Mouse (Mus musculus): ENCODE data around the gene Sarm1. TPM values are rescaled to one million over a fixed set of nuclear protein-coding genes. Genes with fewer than 3 reads are reported as not detected.

The Sarm1 gene
- polyA plus RNA-seq, 1 experiment from 2014 or later, result 0.89 TPM

DNA sequence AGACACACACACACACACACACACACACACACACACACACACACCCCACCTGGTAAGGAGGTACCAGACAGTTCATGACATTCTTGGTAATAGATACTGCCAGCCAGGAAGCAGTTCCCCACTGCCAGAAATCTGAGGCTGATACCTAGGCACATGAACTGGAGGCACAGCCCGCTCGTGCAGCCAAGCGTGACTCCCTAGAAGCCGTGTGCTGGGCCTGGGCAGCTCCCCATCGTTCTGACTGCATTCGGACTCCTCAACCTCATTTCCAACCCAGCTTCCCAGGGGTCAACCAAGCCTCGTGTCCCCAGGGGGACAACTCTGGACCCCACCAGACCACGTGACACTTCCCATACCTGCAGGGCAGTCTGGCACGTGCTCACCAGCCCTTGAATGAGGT is 31.2 kb upstream of the Sarm1 start:
- no peaks in the 10 kb centered on the region for H3K9me3 ChIP-seq (ENCODE audit: control insufficient read depth, low read length)
- H3K27me3 ChIP-seq (ENCODE audit: control insufficient read depth, insufficient read depth, low read length), result no peaks in the 10 kb centered on the region
- 95% methylated on average over 9 of the region's 9 CpGs for WGBS
- H3K4me2 ChIP-seq (replicated peaks; ENCODE audit: low read depth), result no peak overlapping the region
- no peak for ATAC-seq (ENCODE audit: low FRiP score, low TSS enrichment)
- no peak for DNase-seq (ENCODE audit: low spot score)
- no peak overlapping the region for H3K27ac ChIP-seq (replicated peaks)
- TF ChIP-seq CTCF (IDR thresholded peaks at IDR 0.05; ENCODE audit: low read depth) (no peak), EP300 (optimal IDR thresholded peaks at IDR 0.05) (no peak)
- H3K4me1 ChIP-seq (replicated peaks; ENCODE audit: control insufficient read depth, insufficient read depth), result no peaks in the 10 kb centered on the region
- no peak overlapping the region for H3K4me3 ChIP-seq (ENCODE audit: low read depth, low read length)
- H3K9ac ChIP-seq (ENCODE audit: low read length), result no peak overlapping the region
- peaks cover 30% of the 10 kb centered on the region for H3K36me3 ChIP-seq (ENCODE audit: control insufficient read depth, insufficient read depth, low read length)

DNA sequence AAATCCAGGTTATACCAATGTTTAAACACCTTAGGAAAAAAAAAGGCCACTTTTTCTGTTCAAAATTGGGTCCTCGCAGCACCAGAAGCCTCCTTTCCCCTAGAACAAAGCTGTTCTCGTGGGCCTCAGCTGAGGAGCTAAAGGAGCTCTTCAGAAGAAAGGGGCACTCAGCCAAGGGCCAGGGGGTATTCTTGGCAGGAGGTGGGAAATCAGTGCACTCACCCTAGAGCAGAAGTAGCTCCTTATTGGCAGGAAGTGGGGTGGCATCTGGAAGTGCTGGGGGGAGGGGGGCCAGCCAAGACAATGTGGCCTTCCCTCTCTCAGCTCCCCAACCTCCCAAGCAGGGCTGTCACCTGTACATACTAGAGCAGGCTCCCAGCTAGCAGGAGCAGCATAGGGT is 27.3 kb upstream of the Sarm1 start:
- H3K4me2 ChIP-seq (replicated peaks; ENCODE audit: low read depth), result no peak overlapping the region
- no peaks in the 10 kb centered on the region for H3K9me3 ChIP-seq (ENCODE audit: control insufficient read depth, low read length)
- ATAC-seq (ENCODE audit: low FRiP score, low TSS enrichment) (no peak), DNase-seq (ENCODE audit: low spot score) (no peak)
- no peaks in the 10 kb centered on the region for H3K27me3 ChIP-seq (ENCODE audit: control insufficient read depth, insufficient read depth, low read length)
- no peak overlapping the region for H3K9ac ChIP-seq (ENCODE audit: low read length)
- no peak overlapping the region for H3K27ac ChIP-seq (replicated peaks)
- no peaks in the 10 kb centered on the region for H3K4me1 ChIP-seq (replicated peaks; ENCODE audit: control insufficient read depth, insufficient read depth)
- no peak overlapping the region for H3K4me3 ChIP-seq (ENCODE audit: low read depth, low read length)
- WGBS, result 72% methylated on average over 2 of the region's 2 CpGs
- no peak for TF ChIP-seq EP300 (optimal IDR thresholded peaks at IDR 0.05)
- TF ChIP-seq CTCF (IDR thresholded peaks at IDR 0.05; ENCODE audit: low read depth), result no peak
- peaks cover 41% of the 10 kb centered on the region for H3K36me3 ChIP-seq (ENCODE audit: control insufficient read depth, insufficient read depth, low read length)

GRCm38 (mm10) chr11:78523241-78523955 is 25.8 kb upstream of the Sarm1 start:
- Histone ChIP-seq H3K9ac (ENCODE audit: low read length) (no peak overlapping the region), H3K4me1 (replicated peaks; ENCODE audit: control insufficient read depth, insufficient read depth) (no peaks in the 10 kb centered on the region), H3K9me3 (ENCODE audit: control insufficient read depth, low read length) (no peaks in the 10 kb centered on the region), H3K27ac (replicated peaks) (no peak overlapping the region), H3K4me3 (ENCODE audit: low read depth, low read length) (no peak overlapping the region), H3K36me3 (ENCODE audit: control insufficient read depth, insufficient read depth, low read length) (peaks cover 40% of the 10 kb centered on the region), H3K27me3 (ENCODE audit: control insufficient read depth, insufficient read depth, low read length) (no peaks in the 10 kb centered on the region), H3K4me2 (replicated peaks; ENCODE audit: low read depth) (no peak overlapping the region)
- WGBS, result 73% methylated on average over 9 of the region's 9 CpGs
- ATAC-seq (ENCODE audit: low FRiP score, low TSS enrichment) (no peak), DNase-seq (ENCODE audit: low spot score) (no peak)
- no peak for TF ChIP-seq CTCF (IDR thresholded peaks at IDR 0.05; ENCODE audit: low read depth)
- no peak for TF ChIP-seq EP300 (optimal IDR thresholded peaks at IDR 0.05)

DNA sequence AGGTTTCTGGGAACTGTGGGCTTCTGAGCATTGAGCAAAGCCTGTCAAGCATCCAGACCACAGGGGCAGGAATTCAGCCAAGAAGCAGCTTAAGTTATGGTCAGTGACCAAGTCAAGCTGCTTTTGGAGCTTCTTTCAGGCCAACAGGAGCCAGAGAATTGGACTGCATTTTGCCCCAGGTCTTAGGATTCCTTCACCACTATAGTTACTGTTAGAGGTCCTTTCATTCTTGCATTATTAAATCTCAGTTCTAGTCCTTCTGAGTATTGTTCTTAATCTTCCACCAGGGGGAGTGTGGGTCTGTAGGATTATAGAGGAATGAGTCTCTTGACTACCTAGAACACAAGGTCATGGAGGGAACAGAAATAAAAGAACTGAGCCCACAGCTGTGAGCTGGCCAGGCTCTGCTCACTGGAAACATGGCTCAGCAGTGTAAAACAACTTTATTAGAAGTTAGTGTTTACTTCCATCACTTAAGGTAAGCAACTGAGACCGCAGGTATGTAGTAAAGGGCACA is 25.0 kb upstream of the Sarm1 start:
- H3K4me3 ChIP-seq (ENCODE audit: low read depth, low read length), result no peak overlapping the region
- TF ChIP-seq EP300 (optimal IDR thresholded peaks at IDR 0.05) (no peak), CTCF (IDR thresholded peaks at IDR 0.05; ENCODE audit: low read depth) (peak; percentile 70)
- H3K4me2 ChIP-seq (replicated peaks; ENCODE audit: low read depth), result no peak overlapping the region
- H3K27me3 ChIP-seq (ENCODE audit: control insufficient read depth, insufficient read depth, low read length), result no peaks in the 10 kb centered on the region
- 93% methylated on average over 1 of the region's 1 CpGs for WGBS
- H3K27ac ChIP-seq (replicated peaks), result no peak overlapping the region
- ATAC-seq (ENCODE audit: low FRiP score, low TSS enrichment) (no peak), DNase-seq (ENCODE audit: low spot score) (no peak)
- H3K36me3 ChIP-seq (ENCODE audit: control insufficient read depth, insufficient read depth, low read length), result peaks cover 34% of the 10 kb centered on the region
- H3K9ac ChIP-seq (ENCODE audit: low read length), result no peak overlapping the region
- H3K4me1 ChIP-seq (replicated peaks; ENCODE audit: control insufficient read depth, insufficient read depth), result no peaks in the 10 kb centered on the region
- H3K9me3 ChIP-seq (ENCODE audit: control insufficient read depth, low read length), result no peaks in the 10 kb centered on the region

- Histone ChIP-seq H3K4me1 (replicated peaks; ENCODE audit: control insufficient read depth, insufficient read depth) (no peaks in the 10 kb centered on the region), H3K9me3 (ENCODE audit: control insufficient read depth, low read length) (no peaks in the 10 kb centered on the region)
Measured at GRCm38 (mm10) chr11:78521880-78522279, 24.3 kb upstream of the Sarm1 start.

DNA sequence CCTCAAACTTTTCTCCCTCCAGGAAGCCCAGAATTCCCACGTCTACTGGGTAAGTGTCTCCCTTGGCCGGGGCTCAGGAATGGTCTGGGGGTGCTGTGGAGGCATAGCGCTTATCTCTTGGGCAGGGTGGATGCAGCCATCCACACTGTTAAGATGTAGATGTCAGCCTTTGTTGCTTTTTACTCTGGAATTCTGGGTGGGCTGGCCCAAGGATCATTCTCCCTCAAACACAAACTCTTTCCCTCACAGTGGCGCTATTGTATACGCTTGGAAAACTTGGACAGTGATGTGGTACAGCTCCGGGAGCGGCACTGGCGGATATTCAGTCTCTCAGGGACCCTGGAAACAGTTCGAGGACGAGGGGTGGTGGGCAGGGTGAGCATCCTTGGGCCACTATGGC is 21.4 kb upstream of the Sarm1 start:
- H3K4me2 ChIP-seq (replicated peaks; ENCODE audit: low read depth), result no peak overlapping the region

More at GRCm38 (mm10) chr11:78521880-78522279, 24.3 kb upstream of the Sarm1 start:
- DNase-seq (ENCODE audit: low spot score) (no peak), ATAC-seq (ENCODE audit: low FRiP score, low TSS enrichment) (no peak)
- TF ChIP-seq EP300 (optimal IDR thresholded peaks at IDR 0.05) (no peak), CTCF (IDR thresholded peaks at IDR 0.05; ENCODE audit: low read depth) (no peak)
- H3K4me2 ChIP-seq (replicated peaks; ENCODE audit: low read depth), result no peak overlapping the region
- H3K27me3 ChIP-seq (ENCODE audit: control insufficient read depth, insufficient read depth, low read length), result no peaks in the 10 kb centered on the region
- H3K9ac ChIP-seq (ENCODE audit: low read length), result no peak overlapping the region
- WGBS, result 67% methylated on average over 3 of the region's 3 CpGs
- no peak overlapping the region for H3K4me3 ChIP-seq (ENCODE audit: low read depth, low read length)
- H3K27ac ChIP-seq (replicated peaks), result no peak overlapping the region
- peaks cover 32% of the 10 kb centered on the region for H3K36me3 ChIP-seq (ENCODE audit: control insufficient read depth, insufficient read depth, low read length)

More for the DNA sequence above, 21.4 kb upstream of the Sarm1 start:
- 88% methylated on average over 10 of the region's 10 CpGs for WGBS
- H3K36me3 ChIP-seq (ENCODE audit: control insufficient read depth, insufficient read depth, low read length), result peaks cover 32% of the 10 kb centered on the region
- no peaks in the 10 kb centered on the region for H3K9me3 ChIP-seq (ENCODE audit: control insufficient read depth, low read length)
- TF ChIP-seq EP300 (optimal IDR thresholded peaks at IDR 0.05), result no peak
- no peak for TF ChIP-seq CTCF (IDR thresholded peaks at IDR 0.05; ENCODE audit: low read depth)
- no peaks in the 10 kb centered on the region for H3K27me3 ChIP-seq (ENCODE audit: control insufficient read depth, insufficient read depth, low read length)
- H3K27ac ChIP-seq (replicated peaks), result no peak overlapping the region
- no peaks in the 10 kb centered on the region for H3K4me1 ChIP-seq (replicated peaks; ENCODE audit: control insufficient read depth, insufficient read depth)
- ATAC-seq (ENCODE audit: low FRiP score, low TSS enrichment), result no peak
- H3K9ac ChIP-seq (ENCODE audit: low read length), result no peak overlapping the region
- H3K4me3 ChIP-seq (ENCODE audit: low read depth, low read length), result no peak overlapping the region
- DNase-seq (ENCODE audit: low spot score), result no peak
